In the genomic region with DNA sequence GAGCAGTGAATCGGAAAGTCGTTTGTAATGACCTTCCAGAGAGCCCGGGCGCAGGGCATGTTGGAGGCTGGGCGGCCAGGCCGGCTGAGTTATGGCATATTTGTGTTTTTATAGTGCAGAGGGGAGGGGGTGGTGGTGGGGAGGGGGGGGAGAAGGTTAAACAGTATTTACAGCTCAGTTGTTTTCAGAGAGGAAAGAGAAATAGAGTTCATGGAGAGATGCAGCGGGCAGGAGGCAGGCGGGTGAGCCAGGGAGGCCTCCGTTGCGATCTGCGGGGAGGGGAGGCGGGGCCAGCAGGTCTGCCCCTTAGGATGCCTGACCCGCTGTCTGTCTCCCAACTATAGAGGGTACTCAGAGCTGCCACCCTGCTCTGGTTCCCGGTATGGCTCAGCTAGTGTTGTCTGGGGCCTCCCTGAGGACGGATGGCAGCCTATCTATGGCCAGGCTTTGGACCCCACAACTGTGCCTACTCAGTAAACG, we compare ENCODE assay signal across 10 mouse cellular contexts.
DNase-seq lines count a peak whose midpoint lies in the region; ATAC-seq and TF ChIP-seq lines count a peak whose summit lies in the region.
"Had no signal": no experiment of that assay in that cellular context is flagged by ENCODE, and none has a peak within 500 bp of the region (broad histone marks: within the 10 kb centered on the region; RNA-seq: fewer than 3 reads in every experiment).

No protein-coding gene starts in this region.

- 13% methylated on average over 16 of the region's 16 CpGs for WGBS in heart, embryonic 13.5 days
- 67% methylated on average over 16 of the region's 16 CpGs for WGBS in heart, adult 2 months
- 18% methylated on average over 16 of the region's 16 CpGs for WGBS in embryonic facial prominence, embryonic 14.5 days
- 28% methylated on average over 16 of the region's 16 CpGs for WGBS in kidney, adult 2 months
- WGBS in midbrain, embryonic 14.5 days: 7% methylated on average over 16 of the region's 16 CpGs

- no peak for ATAC-seq in heart, embryonic 13.5 days (ENCODE audit: extremely low read depth, insufficient number of reproducible peaks, low FRiP score, low TSS enrichment)
- ATAC-seq in embryonic facial prominence, embryonic 14.5 days (ENCODE audit: low read depth): peak; percentile 31; the same call in 1 of the 2 replicates
- ATAC-seq in midbrain, embryonic 14.5 days (ENCODE audit: low FRiP score, low TSS enrichment): no peak
- ATAC-seq in monocyte, adult 5-6 weeks (replicated peaks; ENCODE audit: insufficient number of reproducible peaks, low FRiP score, low TSS enrichment, poor library complexity, severe bottlenecking): no peak

- H3K27ac ChIP-seq in heart, embryonic 13.5 days (replicated peaks): peak overlapping the region; percentile 97
- H3K27ac ChIP-seq in heart, adult 2 months: no peak overlapping the region
- H3K27ac ChIP-seq in embryonic facial prominence, embryonic 14.5 days (replicated peaks; ENCODE audit: low read depth, low read length): no peak overlapping the region
- H3K27ac ChIP-seq in kidney, adult 2 months (ENCODE audit: insufficient read depth, low read depth, low read length): peak overlapping the region; percentile 94
- 0 out of 2 replicates have a peak overlapping the region, but pooled peaks have one; percentile 22 for H3K27ac ChIP-seq in midbrain, embryonic 14.5 days (replicated peaks; ENCODE audit: low read depth, low read length)

- H3K4me1 ChIP-seq in heart, embryonic 13.5 days: peaks cover 97% of the 10 kb centered on the region
- peaks cover 7% of the 10 kb centered on the region for H3K4me1 ChIP-seq in heart, adult 2 months (ENCODE audit: control insufficient read depth, insufficient read depth, low read length)
- peaks cover 19% of the 10 kb centered on the region for H3K4me1 ChIP-seq in embryonic facial prominence, embryonic 14.5 days (ENCODE audit: control insufficient read depth, insufficient read depth, low read length)
- peaks cover 36% of the 10 kb centered on the region for H3K4me1 ChIP-seq in kidney, adult 2 months (ENCODE audit: control insufficient read depth, insufficient read depth, low read length)
- peaks cover 46% of the 10 kb centered on the region for H3K4me1 ChIP-seq in midbrain, embryonic 14.5 days (ENCODE audit: control insufficient read depth, insufficient read depth, low read length)

- intact Hi-C loops in heart, adult 2 months (cut with DNase I): no loop called here

- TF ChIP-seq POLR2A in heart, adult 2 months (IDR thresholded peaks at IDR 0.05; ENCODE audit: insufficient read depth, low read depth, low read length): no peak
- TF ChIP-seq POLR2A in kidney, adult 2 months (IDR thresholded peaks at IDR 0.05; ENCODE audit: low read depth, low read length): no peak

- H3K27me3 ChIP-seq in heart, embryonic 13.5 days (replicated peaks): peaks cover 31% of the 10 kb centered on the region
- no peaks in the 10 kb centered on the region for H3K27me3 ChIP-seq in heart, adult 2 months (ENCODE audit: control insufficient read depth, insufficient read depth, low read length)
- peaks cover 90% of the 10 kb centered on the region for H3K27me3 ChIP-seq in embryonic facial prominence, embryonic 14.5 days (replicated peaks; ENCODE audit: control insufficient read depth, insufficient read depth, low read length)
- H3K27me3 ChIP-seq in kidney, adult 2 months (replicated peaks; ENCODE audit: control insufficient read depth, insufficient read depth, low read length): no peaks in the 10 kb centered on the region
- peaks cover 57% of the 10 kb centered on the region for H3K27me3 ChIP-seq in midbrain, embryonic 14.5 days (ENCODE audit: control insufficient read depth, insufficient read depth, low read length)

- H3K79me2 ChIP-seq in heart, adult 2 months (replicated peaks; ENCODE audit: control insufficient read depth, insufficient read depth, low read length): 0 out of 2 replicates have a peak, but pooled peaks cover 1% of the 10 kb centered on the region

- no peak for TF ChIP-seq CTCF in heart, adult 2 months (IDR thresholded peaks at IDR 0.05)
- no peak for TF ChIP-seq CTCF in kidney, adult 2 months (conservative IDR thresholded peaks at IDR 0.05; ENCODE audit: insufficient read depth, insufficient read length, low read depth, low read length)

- TF ChIP-seq EP300 in heart, adult 2 months (IDR thresholded peaks at IDR 0.05; ENCODE audit: insufficient read depth, low read depth, low read length): no peak

- peak overlapping the region; percentile 46 for H3K4me2 ChIP-seq in heart, embryonic 13.5 days
- peak overlapping the region; percentile 26 for H3K4me2 ChIP-seq in embryonic facial prominence, embryonic 14.5 days (ENCODE audit: low read depth, low read length)
- H3K4me2 ChIP-seq in midbrain, embryonic 14.5 days (ENCODE audit: low read length): peak overlapping the region; percentile 42

- no peaks in the 10 kb centered on the region for H3K9me3 ChIP-seq in heart, embryonic 13.5 days
- no peaks in the 10 kb centered on the region for H3K9me3 ChIP-seq in embryonic facial prominence, embryonic 14.5 days (ENCODE audit: control insufficient read depth, low read length)
- H3K9me3 ChIP-seq in midbrain, embryonic 14.5 days (ENCODE audit: control insufficient read depth, low read length): no peaks in the 10 kb centered on the region

- H3K4me3 ChIP-seq in heart, embryonic 13.5 days: no peak overlapping the region
- H3K4me3 ChIP-seq in heart, adult 2 months: no peak overlapping the region
- 0 out of 2 replicates have a peak overlapping the region, but pooled peaks have one; percentile 3 for H3K4me3 ChIP-seq in embryonic facial prominence, embryonic 14.5 days (ENCODE audit: low read depth, low read length)
- H3K4me3 ChIP-seq in kidney, adult 2 months (ENCODE audit: insufficient read depth, low read depth, low read length): peak overlapping the region; percentile 18; the same call in 1 of the 2 replicates
- H3K4me3 ChIP-seq in midbrain, embryonic 14.5 days (replicated peaks; ENCODE audit: low read depth, low read length): no peak overlapping the region
- H3K4me3 ChIP-seq: myocyte had no signal

- H3K9ac ChIP-seq in heart, embryonic 13.5 days: peak overlapping the region; percentile 61
- H3K9ac ChIP-seq in heart, adult 2 months (ENCODE audit: low read depth, low read length): no peak overlapping the region
- H3K9ac ChIP-seq in embryonic facial prominence, embryonic 14.5 days (ENCODE audit: low read depth, low read length): no peak overlapping the region
- no peak overlapping the region; the same call in 1 of the 2 replicates for H3K9ac ChIP-seq in midbrain, embryonic 14.5 days (replicated peaks; ENCODE audit: low read length)

- no peak for DNase-seq in heart, adult 2 months
- DNase-seq in embryonic facial prominence, embryonic 14.5 days (ENCODE audit: low spot score): no peak
- DNase-seq in kidney, adult 2 months: peak; percentile 68
- DNase-seq in midbrain, embryonic 14.5 days: no peak
- no peak for DNase-seq in B cell, adult 2 months
- DNase-seq in layer of hippocampus, postnatal 10 days (ENCODE audit: low spot score in 2 of 2): no peak
- DNase-seq: thymus, postnatal 36 days had no signal

- no peaks in the 10 kb centered on the region for H3K36me3 ChIP-seq in heart, embryonic 13.5 days
- H3K36me3 ChIP-seq in heart, adult 2 months (ENCODE audit: control insufficient read depth, insufficient read depth, low read length): no peaks in the 10 kb centered on the region
- H3K36me3 ChIP-seq in embryonic facial prominence, embryonic 14.5 days (ENCODE audit: control insufficient read depth, insufficient read depth, low read length): no peaks in the 10 kb centered on the region
- H3K36me3 ChIP-seq in kidney, adult 2 months (ENCODE audit: control insufficient read depth, insufficient read depth, low read length): no peaks in the 10 kb centered on the region
- H3K36me3 ChIP-seq in midbrain, embryonic 14.5 days (ENCODE audit: control insufficient read depth, insufficient read depth, low read length): no peaks in the 10 kb centered on the region

Comparison
In these comparisons a context has a peak if more than half of its experiments do, and no peak if none do; other contexts are left out.
1. H3K27ac ChIP-seq: peak in heart, embryonic 13.5 days (single experiment), kidney, adult 2 months (single experiment) and midbrain, embryonic 14.5 days (single experiment); none in heart, adult 2 months (single experiment) and embryonic facial prominence, embryonic 14.5 days (single experiment).
2. H3K4me3 ChIP-seq: peak in embryonic facial prominence, embryonic 14.5 days (single experiment) and kidney, adult 2 months (single experiment); none in heart, embryonic 13.5 days (single experiment), heart, adult 2 months (single experiment) and midbrain, embryonic 14.5 days (single experiment).
3. Peak in every context shown above with its lines, with median percentiles within 50 percentile points of each other: H3K4me2 ChIP-seq.